Mouse (Mus musculus) hematopoietic multipotent progenitor cell, adult 10-12 weeks (in vitro differentiated cells): Measurements from ENCODE around the gene Gm17428. TPM values are rescaled to one million over a fixed set of nuclear protein-coding genes. Genes with fewer than 3 reads are reported as not detected.

Source experiments
- polyA plus RNA-seq: library from polyadenylated mRNA; stranded (reverse); fragments of >175 nt; gene quantifications from 2 replicates; pipeline ENCODE4 v1.2.3, GENCODE M21; 2012; ENCODE audit warnings: low replicate concordance

The Gm17428 gene
- polyA plus RNA-seq, result not detected in 2 replicates

GRCm38 (mm10) chr14:54976633-54977032 lies at the start of gene Gm17428:
Gm17428 (plus strand) TSS chr14:54976933.

GRCm38 (mm10) chr14:54932645-54933150 lies 44.0 kb upstream of the Gm17428 start, which contains the start of gene Il25:
Il25 (plus strand) TSS chr14:54932695.

DNA sequence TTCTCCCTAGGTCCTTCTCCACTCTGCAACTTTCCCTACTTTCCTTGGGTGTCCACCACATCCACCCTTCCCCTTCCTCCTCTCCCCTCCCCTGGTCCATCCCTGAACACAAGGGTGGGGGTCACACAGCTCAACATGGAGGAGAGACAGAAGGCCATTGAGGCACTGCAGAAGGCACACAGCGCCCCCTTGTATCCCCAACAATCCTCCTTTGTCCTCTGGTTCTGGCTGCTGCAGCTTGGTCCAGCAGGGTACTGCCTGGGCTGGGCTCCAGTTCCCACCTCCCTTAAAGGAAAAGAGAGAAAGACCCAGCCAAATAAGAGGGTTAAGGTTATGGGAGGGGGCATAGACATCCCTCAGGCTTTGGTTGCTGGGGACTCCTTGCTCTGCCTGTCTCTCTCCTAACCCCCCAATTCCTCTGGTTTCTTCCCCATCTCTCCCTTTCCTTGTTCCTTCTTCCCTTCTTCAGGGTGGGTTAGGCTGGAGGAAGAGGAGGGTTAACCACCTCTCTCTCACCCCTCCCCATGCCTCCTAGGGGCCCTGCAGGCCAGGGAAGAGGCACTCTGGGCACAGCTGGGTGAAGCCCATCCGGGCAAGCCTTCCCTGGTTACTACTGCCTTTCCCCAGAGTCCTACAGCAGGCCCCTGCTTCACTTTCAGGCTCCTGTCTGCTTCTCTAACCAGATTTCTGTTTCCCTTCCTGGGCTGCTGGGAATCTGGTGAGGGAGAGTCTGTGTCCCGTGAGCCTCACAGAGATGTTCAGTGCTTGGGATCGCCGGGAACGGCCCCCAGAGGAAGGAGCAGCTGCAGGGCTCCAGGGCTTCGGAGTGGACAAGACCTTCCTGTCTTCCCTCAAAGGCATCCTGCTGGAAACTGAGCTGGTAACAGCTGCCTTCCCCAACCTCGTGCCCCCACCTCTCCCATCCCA lies 40.6 kb upstream of the Gm17428 start, which contains the start of gene Cmtm5:
Gene Cmtm5, plus strand, starts transcription at position 358 of the 927 bp plus-strand sequence.

DNA sequence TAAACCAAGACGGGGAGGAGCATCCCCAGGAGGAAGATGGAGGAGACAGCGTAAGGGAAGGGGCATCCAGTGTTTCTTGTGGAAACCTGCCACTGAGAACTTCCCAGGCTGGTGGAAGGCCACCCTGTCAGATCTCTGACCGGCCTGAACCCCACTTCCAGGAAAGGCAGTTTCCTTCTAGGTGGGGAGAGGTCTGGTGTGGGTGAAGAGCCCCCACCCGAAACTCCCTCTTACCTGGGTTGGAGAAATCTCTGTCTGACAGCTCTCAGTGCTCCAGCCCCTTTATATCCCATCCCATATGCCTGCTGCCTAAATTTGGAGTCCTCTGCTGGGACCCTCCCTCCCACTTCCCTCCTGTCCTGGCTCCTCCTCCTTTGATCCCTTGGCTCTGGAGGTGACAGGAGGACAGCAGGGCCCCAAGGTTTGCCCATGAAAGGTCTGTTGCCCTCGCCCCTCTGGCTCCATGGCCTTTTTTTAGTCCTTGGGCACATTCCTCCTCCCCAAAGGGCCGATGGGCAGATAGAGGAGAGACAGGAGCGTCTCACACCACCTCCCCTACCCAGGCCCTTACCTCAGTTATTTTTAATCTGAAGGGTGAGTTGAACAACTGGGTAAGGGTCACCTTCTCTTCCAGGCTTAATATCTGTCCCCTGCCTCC lies 10.3 kb upstream of the Gm17428 start, which contains the start of gene Myh6:
Gene Myh6, minus strand, starts transcription at position 608 of the 658 bp plus-strand sequence.

GRCm38 (mm10) chr14:54994136-54994868 lies 17.6 kb downstream of the Gm17428 start, which contains the start of gene Myh7:
Myh7 (minus strand) TSS chr14:54994626.

GRCm38 (mm10) chr14:55014991-55015766 lies 38.4 kb downstream of the Gm17428 start, which contains the start of gene Ngdn:
Ngdn (plus strand) TSS chr14:55015454.

Other genes with a start within 250 kb of the Gm17428 start
- 12.8 and 14.2 TPM in 2 replicates for gene Slc7a8, start 195.0 kb upstream of the Gm17428 start, polyA plus RNA-seq
- gene Rnf212b, start 162.8 kb upstream of the Gm17428 start, polyA plus RNA-seq, result not detected in 2 replicates
- gene Homez, start 106.0 kb upstream of the Gm17428 start, polyA plus RNA-seq, result 1.7 and 3.1 TPM in 2 replicates
- gene Ppp1r3e, start 99.4 kb upstream of the Gm17428 start, polyA plus RNA-seq, result 0.82 and 2.3 TPM in 2 replicates
- 24.0 and 71.9 TPM in 2 replicates for gene Bcl2l2, start 93.6 kb upstream of the Gm17428 start, polyA plus RNA-seq
- 2.2 and 6.6 TPM in 2 replicates for gene Gm20521, start 93.5 kb upstream of the Gm17428 start, polyA plus RNA-seq
- gene Pabpn1, start 84.4 kb upstream of the Gm17428 start, polyA plus RNA-seq, result 167 and 309 TPM in 2 replicates
- 7.8 and 15.8 TPM in 2 replicates for gene Slc22a17, start 63.8 kb upstream of the Gm17428 start, polyA plus RNA-seq
- 0.06 TPM in 1 of 2 replicates, not detected in the other for gene Efs, start 50.8 kb upstream of the Gm17428 start, polyA plus RNA-seq
- not detected in 2 replicates for gene Il25, start 44.2 kb upstream of the Gm17428 start, polyA plus RNA-seq
- gene Cmtm5, start 40.7 kb upstream of the Gm17428 start, polyA plus RNA-seq, result not detected in 2 replicates
- gene Myh6, start 10.0 kb upstream of the Gm17428 start, polyA plus RNA-seq, result not detected in 2 replicates
- gene Myh7, start 17.7 kb downstream of the Gm17428 start, polyA plus RNA-seq, result 0.16 TPM in 1 of 2 replicates, not detected in the other
- 29.2 and 46.7 TPM in 2 replicates for gene Ngdn, start 38.5 kb downstream of the Gm17428 start, polyA plus RNA-seq
- gene Zfhx2, start 115.4 kb downstream of the Gm17428 start, polyA plus RNA-seq, result 26.3 and 73.3 TPM in 2 replicates
- 2.9 and 3.8 TPM in 2 replicates for gene Thtpa, start 117.9 kb downstream of the Gm17428 start, polyA plus RNA-seq
- gene Ap1g2, start 129.7 kb downstream of the Gm17428 start, polyA plus RNA-seq, result 38.2 and 39.8 TPM in 2 replicates
- gene Jph4, start 140.0 kb downstream of the Gm17428 start, polyA plus RNA-seq, result 0.03 and 0.09 TPM in 2 replicates
- gene Dhrs2, start 245.1 kb downstream of the Gm17428 start, polyA plus RNA-seq, result not detected in 2 replicates